Mouse (Mus musculus) left cerebral cortex, postnatal 14 days (tissue): ENCODE data around the gene Nln. TPM values are rescaled to one million over a fixed set of nuclear protein-coding genes. Genes with fewer than 3 reads are reported as not detected.

Experiments
- DNase-seq, 2 experiments: peaks; one replicate each; pipeline ENCODE4 v3.0.0; 2021 to 2022; ENCODE audit warnings: low spot score in 2 of 2, mixed read lengths in 1 of 2
- intact Hi-C: fragments of 180-260 bp; cut with DNase I; formaldehyde crosslinking; loops from one replicate; pipeline ENCODE4 v1.15.1; 2025
- total RNA-seq, 2 experiments: library from RNA; stranded (reverse); gene quantifications; 2 replicates each; pipeline ENCODE4 v1.2.3; 2021

Nln gene
- total RNA-seq, 2 experiments from 2014 or later, result 31.2 to 31.6 TPM

DNA sequence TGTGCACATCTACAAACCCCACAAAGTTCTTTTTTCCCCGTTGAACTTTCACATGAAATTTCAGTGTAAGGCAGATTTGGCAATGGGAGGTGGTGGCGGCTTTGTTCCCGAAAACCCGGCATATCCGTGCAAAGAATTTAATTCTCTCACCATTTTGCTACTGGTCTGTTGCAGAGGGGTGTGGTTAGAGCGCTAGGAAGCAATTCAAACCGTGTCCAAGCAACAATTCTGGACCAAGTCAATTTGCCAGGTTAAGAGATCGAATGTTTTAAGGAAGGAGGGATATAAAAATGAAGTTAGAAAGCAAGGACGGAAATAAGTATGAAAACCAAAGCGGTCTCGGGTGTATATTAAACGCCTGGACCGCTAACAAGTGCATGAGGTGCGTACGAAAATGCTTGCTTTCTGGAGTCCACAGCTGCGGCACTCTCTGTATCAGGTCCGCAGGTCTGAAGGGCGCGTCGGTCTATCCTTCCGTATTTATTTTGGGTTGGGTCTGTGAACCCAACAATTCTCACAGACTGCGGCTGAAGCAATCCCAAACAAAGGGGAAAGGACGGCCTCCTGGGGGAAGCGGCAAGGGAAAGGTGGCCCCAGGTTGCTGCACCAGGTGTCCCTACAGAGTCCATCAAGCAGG, 645 bp downstream of the Nln start:
- no peak for DNase-seq
- intact Hi-C loops, result no loop called here

DNA sequence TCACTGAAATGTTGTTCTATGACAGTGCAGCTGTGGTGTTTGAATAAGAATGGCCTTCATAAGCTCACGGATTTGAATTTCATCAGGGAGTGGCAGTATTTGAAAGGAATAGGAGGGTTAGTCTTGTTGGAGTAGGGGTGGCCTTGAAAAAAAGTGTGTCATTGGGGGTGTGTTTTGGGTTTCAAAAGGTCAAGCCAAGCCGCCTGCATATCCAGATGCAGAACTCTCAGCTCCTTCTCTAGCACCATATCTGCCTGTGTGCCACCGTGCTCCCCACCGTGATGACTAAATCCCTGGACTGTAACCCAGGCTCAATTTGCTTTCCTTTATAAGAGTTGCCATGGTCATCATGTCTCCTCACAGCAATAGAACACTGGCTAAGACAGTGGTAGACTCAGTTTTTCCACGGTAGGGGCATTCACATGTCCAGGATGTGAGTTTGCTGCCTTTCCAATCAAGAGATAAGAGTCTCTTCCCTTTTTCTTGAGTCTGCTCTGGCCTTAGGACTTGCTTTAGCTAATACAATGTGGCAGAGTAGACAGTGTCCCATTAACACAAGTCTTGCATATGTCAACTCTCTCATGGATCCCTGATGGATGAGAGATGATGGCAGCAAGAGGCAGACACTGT, 7.7 kb downstream of the Nln start:
- no peak for DNase-seq
- intact Hi-C loops, result no loop called here

DNA sequence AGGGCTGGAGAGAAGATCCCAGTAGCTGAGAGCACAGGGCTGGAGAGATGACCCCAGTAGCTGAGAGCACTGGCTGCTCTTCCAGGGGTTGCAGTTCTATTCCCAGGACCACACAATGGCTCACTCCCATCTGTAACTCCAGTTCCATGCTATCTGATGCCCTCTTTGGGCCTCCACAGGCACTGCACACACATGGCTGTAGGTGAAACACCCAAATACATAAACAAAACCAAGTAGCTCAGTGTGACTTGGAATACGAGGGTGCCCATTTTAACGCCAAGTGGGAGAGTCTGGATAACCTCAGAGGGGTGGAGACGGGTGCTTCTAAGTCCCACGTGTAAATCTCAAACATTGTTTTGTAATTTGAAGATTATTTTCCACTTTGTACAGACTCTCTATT, 9.0 kb downstream of the Nln start:
- no peak for DNase-seq
- intact Hi-C loops, result no loop called here

- intact Hi-C loops, result no loop called here
Measured at GRCm38 (mm10) chr13:104097190-104097589, 12.2 kb downstream of the Nln start.

DNA sequence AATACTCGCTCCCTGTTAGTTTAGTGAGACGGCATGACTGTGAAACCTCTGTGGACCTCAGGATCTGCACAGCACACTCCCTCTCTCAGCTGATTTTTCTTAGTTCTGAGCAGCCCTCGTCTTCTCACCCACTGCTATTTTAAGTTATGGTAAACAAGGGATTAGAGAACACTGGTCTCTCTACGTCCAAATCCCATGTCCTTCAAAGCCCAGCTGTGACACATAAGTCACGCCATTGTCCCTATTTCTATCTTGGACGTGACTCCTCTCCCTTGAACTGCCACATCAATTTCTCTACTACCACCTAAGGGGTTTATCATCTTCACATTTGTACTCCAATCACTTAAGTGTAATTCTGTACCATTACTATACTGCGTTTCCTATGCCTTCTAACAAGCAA, 13.5 kb downstream of the Nln start:
- intact Hi-C loops, result no loop called here
- no peak for DNase-seq

More at GRCm38 (mm10) chr13:104097190-104097589, 12.2 kb downstream of the Nln start:
- no peak for DNase-seq

GRCm38 (mm10) chr13:104094531-104095385, 14.7 kb downstream of the Nln start:
- DNase-seq, result no peak
- intact Hi-C loops, result no loop called here

GRCm38 (mm10) chr13:104091734-104092133, 17.7 kb downstream of the Nln start:
- DNase-seq, result no peak
- intact Hi-C loops, result no loop called here

DNA sequence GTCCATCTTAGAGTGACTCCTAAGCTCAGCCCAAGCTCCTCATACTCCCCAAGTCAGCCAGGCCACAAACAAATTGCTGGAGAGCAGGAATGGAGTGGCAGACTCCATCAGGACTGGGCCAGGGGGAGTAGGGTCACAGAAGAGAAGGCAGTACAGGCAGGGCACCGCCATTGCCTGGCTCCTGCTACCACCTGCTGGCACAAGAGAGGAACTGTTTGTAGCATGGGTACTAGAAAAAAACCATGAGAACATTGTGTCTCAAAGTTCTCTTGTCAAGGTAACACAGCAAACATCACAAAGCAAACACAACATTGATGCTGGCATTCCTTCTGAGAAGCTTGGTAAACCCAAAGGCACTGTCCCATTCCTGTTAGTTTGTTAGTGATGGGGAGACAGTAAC, 20.0 kb downstream of the Nln start:
- DNase-seq, result peak in 1 of 2 experiments; percentile 49
- intact Hi-C loops, result no loop called here

GRCm38 (mm10) chr13:104084600-104084999, 24.8 kb downstream of the Nln start:
- intact Hi-C loops, result no loop called here

GRCm38 (mm10) chr13:104082504-104082903, 26.9 kb downstream of the Nln start:
- DNase-seq, result no peak
- intact Hi-C loops, result no loop called here

More at GRCm38 (mm10) chr13:104084600-104084999, 24.8 kb downstream of the Nln start:
- no peak for DNase-seq

DNA sequence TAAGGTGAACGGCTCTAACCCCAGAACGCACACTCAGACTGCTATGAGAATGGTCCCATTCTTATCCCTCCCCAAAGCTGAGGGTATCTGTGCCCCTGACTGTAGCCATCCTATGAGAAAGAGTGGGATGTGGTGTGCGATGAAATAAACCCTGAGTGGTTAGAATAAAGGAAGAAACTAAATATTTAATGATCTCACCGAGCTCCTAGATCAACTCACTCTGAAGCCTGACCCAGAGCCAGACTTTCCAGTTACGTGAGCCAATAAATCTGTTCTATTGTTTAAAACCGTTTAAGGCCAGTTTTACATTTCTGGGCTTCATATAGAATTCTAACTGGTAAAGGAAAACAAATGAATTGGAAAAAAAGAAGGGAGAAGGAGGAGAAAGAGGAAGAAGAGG, 32.4 kb downstream of the Nln start:
- intact Hi-C loops, result no loop called here
- no peak for DNase-seq

- no peak for DNase-seq
- intact Hi-C loops, result no loop called here
Measured at GRCm38 (mm10) chr13:104074731-104075130, 34.7 kb downstream of the Nln start.

DNA sequence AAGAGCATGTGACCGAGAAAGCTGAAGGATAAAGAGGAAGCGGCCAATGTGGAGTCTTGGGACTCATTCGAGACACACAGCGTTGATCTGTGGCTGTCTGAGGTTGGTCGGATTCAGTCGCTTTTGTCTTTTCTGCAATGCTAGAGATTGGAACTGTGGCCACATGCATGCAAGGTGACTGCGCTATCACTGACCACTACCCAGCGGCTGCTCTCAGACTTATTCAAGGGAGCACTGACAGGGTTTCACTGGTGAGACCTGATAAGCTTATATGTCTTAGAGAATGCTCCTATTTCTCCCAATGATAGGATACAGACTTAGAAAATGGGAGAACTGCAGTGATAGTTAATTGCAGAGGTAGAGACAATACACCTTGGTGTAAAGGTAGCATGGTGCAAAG, 35.2 kb downstream of the Nln start:
- intact Hi-C loops, result no loop called here
- DNase-seq, result no peak

DNA sequence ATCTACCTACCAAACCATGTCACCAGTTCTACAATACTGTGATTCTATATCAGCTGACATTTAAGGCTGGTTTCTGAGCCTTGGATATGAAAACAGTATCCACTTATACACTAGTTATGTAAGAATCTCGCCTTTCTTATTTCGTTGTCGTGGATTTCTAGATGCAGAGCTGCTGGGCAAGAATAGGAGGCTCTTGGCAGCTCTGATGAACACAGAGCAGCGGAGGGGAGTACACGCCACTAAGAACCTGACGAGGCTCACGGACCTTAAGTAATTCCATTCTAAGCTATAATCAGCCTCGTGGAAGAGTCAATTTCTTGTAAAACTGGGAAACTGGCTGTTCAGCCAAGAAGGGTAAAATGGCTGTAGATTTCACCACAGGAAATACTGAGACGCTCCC, 37.1 kb downstream of the Nln start:
- intact Hi-C loops, result no loop called here
- DNase-seq, result peak; percentile 27 to 61

DNA sequence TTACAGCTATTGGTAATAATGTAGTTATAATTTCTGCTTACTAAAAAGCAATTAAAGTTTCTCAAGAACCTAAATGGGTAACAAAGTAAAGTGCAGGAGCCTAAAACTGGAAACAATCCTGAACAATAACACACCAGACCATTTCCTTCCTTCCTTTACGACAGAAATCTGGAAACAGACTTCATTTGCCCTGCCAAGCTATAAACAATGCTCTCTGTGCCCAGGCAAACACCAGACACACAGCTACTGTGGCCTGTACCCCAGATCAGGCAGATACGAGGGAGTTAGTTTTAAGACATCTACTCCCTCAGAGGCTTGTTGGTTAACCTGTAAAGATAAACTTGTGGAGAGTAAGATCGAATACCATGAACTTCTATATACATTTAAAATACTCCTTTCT, 38.7 kb downstream of the Nln start:
- no peak for DNase-seq
- intact Hi-C loops, result no loop called here

GRCm38 (mm10) chr13:104069216-104069615, 40.2 kb downstream of the Nln start:
- intact Hi-C loops, result no loop called here
- no peak for DNase-seq

GRCm38 (mm10) chr13:104065649-104066347, 43.6 kb downstream of the Nln start:
- no peak for DNase-seq
- intact Hi-C loops, result no loop called here

DNA sequence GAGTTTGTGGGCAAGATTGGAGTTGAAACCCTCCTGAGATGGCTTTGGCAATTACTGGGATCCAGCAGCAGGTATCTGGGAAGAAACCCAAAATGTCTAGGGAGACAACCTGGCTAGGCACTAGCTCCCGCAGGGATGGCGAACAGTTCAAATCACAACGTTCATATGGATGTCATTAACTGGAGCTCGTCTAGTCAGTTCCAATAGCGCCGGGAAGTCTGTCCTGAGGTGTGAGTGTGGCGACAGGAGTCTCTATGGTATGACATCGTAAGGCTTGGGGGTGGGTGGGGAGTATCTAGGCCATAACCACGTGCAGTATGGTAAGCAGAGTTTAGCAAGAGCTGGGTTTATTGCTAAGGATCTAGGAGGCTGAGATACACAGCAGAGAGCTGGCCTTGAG, 46.4 kb downstream of the Nln start:
- intact Hi-C loops, result no loop called here
- no peak for DNase-seq

- DNase-seq, result no peak
Measured at GRCm38 (mm10) chr13:104061975-104062750, 47.3 kb downstream of the Nln start.

More at GRCm38 (mm10) chr13:104061975-104062750, 47.3 kb downstream of the Nln start:
- intact Hi-C loops, result no loop called here
